Mouse (Mus musculus) leukemia stem cell, adult 10-12 weeks (primary cell): ENCODE measurements around the gene B3gat1. TPM values are rescaled to one million over a fixed set of nuclear protein-coding genes. Genes with fewer than 3 reads are reported as not detected.

Experiments
- polyA plus RNA-seq: library from polyadenylated mRNA; stranded (reverse); fragments of >175 nt; gene quantifications from 2 replicates; pipeline ENCODE4 v1.2.3, GENCODE M21; 2012; ENCODE audit warnings: low replicate concordance

Gene B3gat1
- not detected in 2 replicates for polyA plus RNA-seq

GRCm38 (mm10) chr9:26733206-26733891, at the start of gene B3gat1:
B3gat1 (plus strand) TSS chr9:26733728.

GRCm38 (mm10) chr9:26805935-26806666, 72.6 kb downstream of the B3gat1 start, which contains the start of gene Glb1l2:
Glb1l2 (minus strand) TSS chr9:26806468.

Other genes with a start within 250 kb of the B3gat1 start
- not detected in 2 replicates for gene Glb1l2, start 72.7 kb downstream of the B3gat1 start, polyA plus RNA-seq
- not detected in 2 replicates for gene Glb1l3, start 127.2 kb downstream of the B3gat1 start, polyA plus RNA-seq
- gene Gm1110, start 189.4 kb downstream of the B3gat1 start, polyA plus RNA-seq, result 0.14 TPM in 1 of 2 replicates, not detected in the other